Mouse (Mus musculus) lung, embryonic 15.5 days (tissue): ENCODE results near the gene Ambp. TPM values are rescaled to one million over a fixed set of nuclear protein-coding genes. Genes with fewer than 3 reads are reported as not detected.

Experiments
- ATAC-seq: fragments of 200-750 bp; cut with Nextera tagmentation; 2 replicates; pipeline ENCODE4 v1.8.0; 2017; ENCODE audit warnings: moderate number of reproducible peaks, borderline replicate concordance; ENCODE audit not compliant: low FRiP score, low TSS enrichment; ENCODE audit errors: extremely low read depth
- H3K27ac ChIP-seq: fragments of 300-500 bp; sonication (generic); 2 replicates; pipeline ENCODE4 v1.5.1; 2015; ENCODE audit warnings: moderate library complexity, mild to moderate bottlenecking, inconsistent platforms
- H3K27me3 ChIP-seq: fragments of 300-500 bp; sonication (generic); 2 replicates; pipeline ENCODE4 v1.6.1; 2015; ENCODE audit warnings: inconsistent platforms
- H3K36me3 ChIP-seq: fragments of 300-500 bp; sonication (generic); 2 replicates; pipeline ENCODE4 v1.6.1; 2015; ENCODE audit warnings: inconsistent platforms
- H3K4me1 ChIP-seq: fragments of 300-500 bp; sonication (generic); 2 replicates; pipeline ENCODE4 v1.6.1; 2015; ENCODE audit warnings: inconsistent platforms
- H3K4me2 ChIP-seq: fragments of 300-500 bp; sonication (generic); 2 replicates; pipeline ENCODE4 v1.6.1; 2015; ENCODE audit warnings: inconsistent platforms, mild to moderate bottlenecking, moderate library complexity
- H3K4me3 ChIP-seq: fragments of 300-500 bp; sonication (generic); 2 replicates; pipeline ENCODE4 v1.5.1; 2015; ENCODE audit warnings: mild to moderate bottlenecking, inconsistent platforms
- H3K9ac ChIP-seq: fragments of 300-500 bp; sonication (generic); 2 replicates; pipeline ENCODE4 v1.6.1; 2015; ENCODE audit warnings: inconsistent platforms
- H3K9me3 ChIP-seq: fragments of 300-500 bp; sonication (generic); 2 replicates; pipeline ENCODE4 v1.6.1; 2016; ENCODE audit warnings: inconsistent platforms
- WGBS: fragments of 180-500 bp; shearing (Covaris S2); methylation state at CpG from one replicate; pipeline ENCODE4 v1.1.7; 2015; 5-methylcytosine and 5-hydroxymethylcytosine counted together
- polyA plus RNA-seq: library from polyadenylated mRNA; unstranded; fragments of >200 nt; fragmentation: Nextera tagmentation; extraction: Ambion mirVana; gene quantifications from 2 replicates; pipeline ENCODE4 v1.2.1, GENCODE M21; 2015

The Ambp gene
- polyA plus RNA-seq, 1 experiment from 2014 or later = 1.6 TPM

GRCm38 (mm10) chr4:63102025-63102424 is 52.6 kb downstream of the Ambp start:
- 88% methylated on average over 4 of the region's 4 CpGs for WGBS
- H3K4me3 ChIP-seq = no peak overlapping the region
- no peak overlapping the region for H3K9ac ChIP-seq
- no peak overlapping the region for H3K4me2 ChIP-seq
- H3K27ac ChIP-seq = no peak overlapping the region
- no peak for ATAC-seq
- H3K4me1 ChIP-seq = no peaks in the 10 kb centered on the region
- H3K36me3 ChIP-seq = peaks cover 28% of the 10 kb centered on the region
- no peaks in the 10 kb centered on the region for H3K9me3 ChIP-seq
- H3K27me3 ChIP-seq = no peaks in the 10 kb centered on the region

- no peak overlapping the region for H3K4me3 ChIP-seq
- H3K36me3 ChIP-seq = peaks cover 32% of the 10 kb centered on the region
Observed at GRCm38 (mm10) chr4:63100478-63100877, 54.1 kb downstream of the Ambp start.

GRCm38 (mm10) chr4:63097603-63098002 is 57.0 kb downstream of the Ambp start:
- H3K36me3 ChIP-seq = peaks cover 35% of the 10 kb centered on the region
- WGBS = 52% methylated on average over 1 of the region's 1 CpGs
- H3K9ac ChIP-seq = no peak overlapping the region
- H3K4me1 ChIP-seq = no peaks in the 10 kb centered on the region
- no peaks in the 10 kb centered on the region for H3K27me3 ChIP-seq
- no peaks in the 10 kb centered on the region for H3K9me3 ChIP-seq
- no peak overlapping the region for H3K4me2 ChIP-seq
- H3K4me3 ChIP-seq = no peak overlapping the region
- no peak overlapping the region for H3K27ac ChIP-seq
- no peak for ATAC-seq

More at GRCm38 (mm10) chr4:63100478-63100877, 54.1 kb downstream of the Ambp start:
- Histone ChIP-seq H3K9ac (no peak overlapping the region), H3K9me3 (no peaks in the 10 kb centered on the region), H3K4me2 (no peak overlapping the region), H3K4me1 (no peaks in the 10 kb centered on the region), H3K27ac (no peak overlapping the region), H3K27me3 (no peaks in the 10 kb centered on the region)
- ATAC-seq = no peak
- WGBS = 89% methylated on average over 11 of the region's 11 CpGs

Other genes starting within 250 kb of the Ambp start
- gene Zfp618, start 189.2 kb downstream of the Ambp start, polyA plus RNA-seq = 22.0 and 25.0 TPM in 2 replicates
- gene Kif12, start 17.3 kb upstream of the Ambp start, polyA plus RNA-seq = 8.3 and 9.2 TPM in 2 replicates
- 20.2 and 20.3 TPM in 2 replicates for gene Col27a1, start 59.2 kb upstream of the Ambp start, polyA plus RNA-seq
- not detected in 2 replicates for gene Orm1, start 189.8 kb upstream of the Ambp start, polyA plus RNA-seq
- not detected in 2 replicates for gene Orm3, start 201.4 kb upstream of the Ambp start, polyA plus RNA-seq
- gene Orm2, start 207.7 kb upstream of the Ambp start, polyA plus RNA-seq = not detected in 2 replicates
- gene Akna, start 248.6 kb upstream of the Ambp start, polyA plus RNA-seq = 9.0 and 10.4 TPM in 2 replicates